Mouse (Mus musculus): ENCODE results near the gene Platr17.

GRCm38 (mm10) chr17:33899642-33900041 lies 5.3 kb upstream of the Platr17 start:
- no peak for TF ChIP-seq POLR2A (IDR thresholded peaks at IDR 0.05; ENCODE audit: control insufficient read depth, low read depth, low read length)
- TF ChIP-seq CTCF (IDR thresholded peaks at IDR 0.05; ENCODE audit: control insufficient read depth, insufficient read depth, insufficient replicate concordance, low read depth, low read length): no peak

Measured in testis, adult 2 months (tissue).